Mouse (Mus musculus): ENCODE measurements around the gene Phc1. TPM values are rescaled to one million over a fixed set of nuclear protein-coding genes. Genes with fewer than 3 reads are reported as not detected.

The Phc1 gene
- total and polyA plus RNA-seq, 2 experiments from 2014 or later: 24.6 to 75.7 TPM

DNA sequence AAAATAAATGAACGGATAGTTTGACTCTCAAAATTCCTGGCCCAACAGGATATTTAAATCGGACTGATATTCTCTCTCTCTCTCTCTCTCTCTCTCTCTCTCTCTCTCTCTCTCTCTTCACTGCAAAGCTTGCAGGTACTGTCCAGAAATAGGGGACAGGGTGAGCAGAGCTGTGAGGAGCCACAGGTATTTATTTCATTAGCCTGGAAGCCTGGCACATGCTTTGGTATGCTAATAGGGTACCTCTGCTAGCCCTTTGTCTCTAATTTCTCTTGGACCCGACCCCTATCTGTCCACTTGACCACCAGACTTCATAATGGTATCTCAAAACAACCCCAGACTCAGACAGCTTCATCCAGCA is 43.5 kb downstream of the Phc1 start:
- peak overlapping the region; percentile 74 for H3K4me2 ChIP-seq (ENCODE audit: low read depth)
- no peaks in the 10 kb centered on the region for H3K9me3 ChIP-seq (ENCODE audit: low read length)
- DNase-seq: no peak
- H3K9ac ChIP-seq: peak overlapping the region; percentile 78
- H3K27me3 ChIP-seq (ENCODE audit: insufficient read depth, low read length): no peaks in the 10 kb centered on the region
- ATAC-seq: peak; percentile 10
- H3K36me3 ChIP-seq (ENCODE audit: insufficient read depth): no peaks in the 10 kb centered on the region
- no peak for TF ChIP-seq CTCF (IDR thresholded peaks at IDR 0.05; ENCODE audit: low read depth)
- H3K4me1 ChIP-seq (ENCODE audit: insufficient read depth): no peaks in the 10 kb centered on the region
- WGBS: 19% methylated on average over 3 of the region's 3 CpGs
- H3K27ac ChIP-seq (ENCODE audit: low read depth, low read length): peak overlapping the region; percentile 90
- H3K4me3 ChIP-seq (ENCODE audit: low read depth, low read length): peak overlapping the region; percentile 50

DNA sequence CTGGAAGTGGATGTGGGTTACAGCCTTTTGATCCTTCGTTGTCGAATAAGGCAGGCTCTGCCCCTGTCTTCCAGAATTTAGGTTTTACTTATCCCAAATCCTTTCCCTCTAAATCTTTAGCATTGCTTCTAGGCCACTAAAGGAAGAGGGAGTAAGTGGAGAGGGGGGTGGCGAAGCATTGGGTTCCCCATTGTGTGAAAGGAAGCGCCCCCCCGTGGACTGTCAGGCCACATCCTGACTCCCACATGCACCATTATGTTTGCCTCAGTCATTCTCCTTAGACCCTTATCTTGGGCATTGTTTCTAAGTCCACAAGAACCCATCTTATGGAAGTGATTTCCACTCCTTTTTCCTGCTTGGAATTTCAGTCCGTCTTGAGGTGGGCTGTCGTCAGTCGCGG is 45.1 kb downstream of the Phc1 start:
- H3K27ac ChIP-seq (ENCODE audit: low read depth, low read length): no peak overlapping the region
- no peaks in the 10 kb centered on the region for H3K27me3 ChIP-seq (ENCODE audit: insufficient read depth, low read length)
- 0 out of 2 replicates have a peak, but pooled peaks have one; percentile 13 for TF ChIP-seq CTCF (IDR thresholded peaks at IDR 0.05; ENCODE audit: low read depth)
- WGBS: 65% methylated on average over 9 of the region's 9 CpGs
- no peaks in the 10 kb centered on the region for H3K9me3 ChIP-seq (ENCODE audit: low read length)
- no peaks in the 10 kb centered on the region for H3K4me1 ChIP-seq (ENCODE audit: insufficient read depth)
- ATAC-seq (no peak), DNase-seq (no peak)
- H3K36me3 ChIP-seq (ENCODE audit: insufficient read depth): no peaks in the 10 kb centered on the region
- H3K4me3 ChIP-seq (ENCODE audit: low read depth, low read length): no peak overlapping the region
- H3K9ac ChIP-seq: no peak overlapping the region
- H3K4me2 ChIP-seq (ENCODE audit: low read depth): no peak overlapping the region

- H3K4me3 ChIP-seq (ENCODE audit: low read depth, low read length): no peak overlapping the region
- ATAC-seq (no peak), DNase-seq (no peak)
- H3K9me3 ChIP-seq (ENCODE audit: low read length): no peaks in the 10 kb centered on the region
- no peak overlapping the region for H3K9ac ChIP-seq
- TF ChIP-seq CTCF (IDR thresholded peaks at IDR 0.05; ENCODE audit: low read depth): no peak
- no peaks in the 10 kb centered on the region for H3K4me1 ChIP-seq (ENCODE audit: insufficient read depth)
- no peak overlapping the region for H3K27ac ChIP-seq (ENCODE audit: low read depth, low read length)
- no peaks in the 10 kb centered on the region for H3K36me3 ChIP-seq (ENCODE audit: insufficient read depth)
- H3K27me3 ChIP-seq (ENCODE audit: insufficient read depth, low read length): no peaks in the 10 kb centered on the region
- WGBS: 87% methylated on average over 3 of the region's 3 CpGs
- no peak overlapping the region for H3K4me2 ChIP-seq (ENCODE audit: low read depth)
Measured at GRCm38 (mm10) chr6:122294290-122294689, 46.1 kb downstream of the Phc1 start.

DNA sequence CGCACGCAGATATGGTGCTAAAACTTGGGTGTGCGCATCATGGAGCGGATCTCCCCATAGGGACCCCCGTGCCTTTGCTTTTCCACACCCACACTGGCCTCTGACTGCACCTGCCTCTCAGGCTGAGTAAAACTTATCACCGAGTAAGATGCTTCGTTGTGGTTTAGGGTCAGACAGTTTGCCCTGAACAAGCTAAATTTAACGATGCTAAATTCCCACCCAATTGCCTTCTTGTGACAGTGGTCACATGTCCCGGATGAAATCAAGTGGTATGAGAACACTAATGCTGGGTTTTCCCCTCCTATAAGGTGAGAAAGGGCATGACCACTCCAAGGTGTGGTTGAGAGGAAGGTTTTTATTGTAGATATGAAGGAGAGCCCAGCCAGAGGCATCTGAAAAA is 46.6 kb downstream of the Phc1 start:
- WGBS: 91% methylated on average over 9 of the region's 9 CpGs

GRCm38 (mm10) chr6:122293121-122293520 is 47.2 kb downstream of the Phc1 start:
- H3K4me2 ChIP-seq (ENCODE audit: low read depth): no peak overlapping the region
- ATAC-seq: no peak
- H3K9me3 ChIP-seq (ENCODE audit: low read length): no peaks in the 10 kb centered on the region
- 94% methylated on average over 8 of the region's 8 CpGs for WGBS
- no peak for TF ChIP-seq CTCF (IDR thresholded peaks at IDR 0.05; ENCODE audit: low read depth)
- no peaks in the 10 kb centered on the region for H3K36me3 ChIP-seq (ENCODE audit: insufficient read depth)
- H3K4me1 ChIP-seq (ENCODE audit: insufficient read depth): no peaks in the 10 kb centered on the region
- no peak overlapping the region for H3K4me3 ChIP-seq (ENCODE audit: low read depth, low read length)
- no peak overlapping the region for H3K9ac ChIP-seq
- no peak for DNase-seq
- H3K27ac ChIP-seq (ENCODE audit: low read depth, low read length): no peak overlapping the region
- no peaks in the 10 kb centered on the region for H3K27me3 ChIP-seq (ENCODE audit: insufficient read depth, low read length)

More for the DNA sequence above, 46.6 kb downstream of the Phc1 start:
- H3K4me2 ChIP-seq (ENCODE audit: low read depth): no peak overlapping the region
- H3K36me3 ChIP-seq (ENCODE audit: insufficient read depth): no peaks in the 10 kb centered on the region
- no peak overlapping the region for H3K27ac ChIP-seq (ENCODE audit: low read depth, low read length)
- no peaks in the 10 kb centered on the region for H3K4me1 ChIP-seq (ENCODE audit: insufficient read depth)
- no peaks in the 10 kb centered on the region for H3K9me3 ChIP-seq (ENCODE audit: low read length)
- no peak overlapping the region for H3K4me3 ChIP-seq (ENCODE audit: low read depth, low read length)
- H3K9ac ChIP-seq: no peak overlapping the region
- no peaks in the 10 kb centered on the region for H3K27me3 ChIP-seq (ENCODE audit: insufficient read depth, low read length)
- no peak for DNase-seq
- no peak for ATAC-seq
- TF ChIP-seq CTCF (IDR thresholded peaks at IDR 0.05; ENCODE audit: low read depth): no peak

DNA sequence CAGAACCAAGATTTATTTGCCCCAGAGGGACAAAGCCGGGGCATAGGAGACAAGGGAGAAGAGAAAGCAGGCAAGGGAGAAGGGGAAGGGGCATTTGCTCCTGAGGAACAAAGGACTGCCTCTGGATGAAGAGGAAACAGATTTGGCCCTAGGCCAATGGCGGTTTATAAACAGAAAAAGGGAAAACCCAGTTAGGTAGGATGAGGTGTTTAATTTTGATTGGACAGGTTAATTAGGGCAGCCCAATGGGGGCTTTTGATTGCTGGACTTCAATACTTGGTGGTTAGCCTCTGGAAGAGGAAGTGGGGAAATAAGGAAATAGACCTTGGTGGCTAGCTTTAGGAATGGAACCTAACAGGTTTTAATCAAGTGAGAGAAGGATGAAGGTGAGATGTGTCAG is 48.2 kb downstream of the Phc1 start:
- H3K4me3 ChIP-seq (ENCODE audit: low read depth, low read length): no peak overlapping the region
- no peak for ATAC-seq
- no peak for DNase-seq
- H3K9ac ChIP-seq: no peak overlapping the region
- no peak for TF ChIP-seq CTCF (IDR thresholded peaks at IDR 0.05; ENCODE audit: low read depth)
- no peak overlapping the region for H3K4me2 ChIP-seq (ENCODE audit: low read depth)
- 23% methylated on average over 2 of the region's 2 CpGs for WGBS
- no peaks in the 10 kb centered on the region for H3K27me3 ChIP-seq (ENCODE audit: insufficient read depth, low read length)
- H3K4me1 ChIP-seq (ENCODE audit: insufficient read depth): no peaks in the 10 kb centered on the region
- H3K27ac ChIP-seq (ENCODE audit: low read depth, low read length): no peak overlapping the region
- H3K36me3 ChIP-seq (ENCODE audit: insufficient read depth): no peaks in the 10 kb centered on the region
- H3K9me3 ChIP-seq (ENCODE audit: low read length): no peaks in the 10 kb centered on the region

GRCm38 (mm10) chr6:122291735-122292134 is 48.6 kb downstream of the Phc1 start:
- Histone ChIP-seq H3K27me3 (ENCODE audit: insufficient read depth, low read length) (no peaks in the 10 kb centered on the region), H3K9me3 (ENCODE audit: low read length) (no peaks in the 10 kb centered on the region), H3K36me3 (ENCODE audit: insufficient read depth) (no peaks in the 10 kb centered on the region), H3K9ac (no peak overlapping the region), H3K4me2 (ENCODE audit: low read depth) (no peak overlapping the region), H3K4me1 (ENCODE audit: insufficient read depth) (no peaks in the 10 kb centered on the region), H3K4me3 (ENCODE audit: low read depth, low read length) (no peak overlapping the region), H3K27ac (ENCODE audit: low read depth, low read length) (no peak overlapping the region)
- no peak for ATAC-seq
- no peak for TF ChIP-seq CTCF (IDR thresholded peaks at IDR 0.05; ENCODE audit: low read depth)
- 77% methylated on average over 3 of the region's 3 CpGs for WGBS
- DNase-seq: no peak

GRCm38 (mm10) chr6:122291264-122291663 is 49.1 kb downstream of the Phc1 start:
- no peak overlapping the region for H3K4me3 ChIP-seq (ENCODE audit: low read depth, low read length)
- H3K27ac ChIP-seq (ENCODE audit: low read depth, low read length): no peak overlapping the region
- no peak for TF ChIP-seq CTCF (IDR thresholded peaks at IDR 0.05; ENCODE audit: low read depth)
- WGBS: 82% methylated on average over 2 of the region's 2 CpGs
- no peak overlapping the region for H3K9ac ChIP-seq
- ATAC-seq (no peak), DNase-seq (no peak)
- no peaks in the 10 kb centered on the region for H3K9me3 ChIP-seq (ENCODE audit: low read length)
- no peaks in the 10 kb centered on the region for H3K4me1 ChIP-seq (ENCODE audit: insufficient read depth)
- no peaks in the 10 kb centered on the region for H3K27me3 ChIP-seq (ENCODE audit: insufficient read depth, low read length)
- H3K36me3 ChIP-seq (ENCODE audit: insufficient read depth): no peaks in the 10 kb centered on the region
- H3K4me2 ChIP-seq (ENCODE audit: low read depth): no peak overlapping the region

Data from forebrain, postnatal 0 days (tissue).